Mouse (Mus musculus) stomach, postnatal 0 days (tissue): ENCODE results near the gene Bcl2l14.

Experiments used
- CTCF ChIP-seq: IDR thresholded peaks from 2 replicates; pipeline ENCODE4 v1.5.1; 2016; ENCODE audit warnings: antibody characterized with exemption, low read depth, mild to moderate bottlenecking, moderate library complexity
- EP300 ChIP-seq: optimal IDR thresholded peaks from 2 replicates; pipeline ENCODE3; 2016; ENCODE audit warnings: antibody characterized with exemption

DNA sequence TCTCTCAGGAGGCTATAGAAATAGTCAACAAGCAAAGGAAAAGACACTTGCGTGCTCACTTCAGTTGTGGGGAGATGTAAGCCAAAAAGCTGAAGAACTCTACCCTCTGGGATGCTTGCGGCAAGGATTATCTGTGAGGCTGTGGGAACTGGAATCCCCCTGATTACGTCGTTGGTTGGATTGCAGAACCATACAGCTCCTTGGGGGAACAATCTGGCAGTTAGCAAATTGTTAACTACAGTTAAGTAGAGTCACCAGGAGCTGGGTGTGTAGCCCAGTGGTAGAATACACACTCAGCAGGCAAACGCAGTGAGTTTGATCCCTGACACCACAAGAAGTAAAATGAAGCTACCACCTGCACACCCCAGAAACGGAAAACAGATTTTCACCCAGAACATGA lies 37.9 kb downstream of the Bcl2l14 start:
- TF ChIP-seq CTCF (no peak), EP300 (no peak)
